Mouse (Mus musculus) bone marrow, adult 2 months (tissue): ENCODE data around the gene Srp9.

Experiments
- CTCF ChIP-seq: fragments of 200-500 bp; IDR thresholded peaks from 2 replicates; pipeline ENCODE4 v1.5.1; 2011; ENCODE audit warnings: low read length, control low read depth; ENCODE audit not compliant: control insufficient read depth, insufficient read depth
- POLR2A ChIP-seq: fragments of 200-500 bp; IDR thresholded peaks from 2 replicates; pipeline ENCODE4 v1.6.1; 2011; ENCODE audit warnings: low read depth, mild to moderate bottlenecking, control low read depth, low read length, borderline replicate concordance; ENCODE audit not compliant: control insufficient read depth

GRCm38 (mm10) chr1:182148864-182149514 lies 24.5 kb downstream of the Srp9 start:
- TF ChIP-seq CTCF (no peak), POLR2A (no peak)
